Comparison of ENCODE assay signal across 36 mouse cellular contexts in the genomic region with DNA sequence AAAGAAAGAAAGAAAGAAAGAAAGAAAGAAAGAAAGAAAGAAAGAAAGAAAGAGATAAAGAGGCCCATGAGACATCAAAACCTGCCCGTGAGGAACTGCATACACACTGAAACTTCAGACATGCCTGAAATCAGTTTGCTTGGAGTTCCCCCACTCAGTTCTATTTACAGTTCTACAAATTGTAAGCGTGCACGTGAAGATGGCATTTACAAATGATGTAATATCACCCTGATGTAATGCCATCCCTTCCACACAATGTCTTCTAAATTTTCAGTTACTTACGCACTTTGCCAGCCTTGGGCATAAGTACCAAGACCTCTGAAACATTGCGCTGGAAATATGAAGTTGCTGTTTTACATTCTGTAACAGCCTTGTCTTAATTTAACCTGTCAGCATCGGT.
"Had no signal": no experiment of that assay in that cellular context is flagged by ENCODE, and none has a peak within 500 bp of the region (broad histone marks: within the 10 kb centered on the region; RNA-seq: fewer than 3 reads in every experiment).

No protein-coding gene starts in this region.

- H3K4me3 ChIP-seq: heart, embryonic 10.5 days; heart, embryonic 12.5 days; heart, embryonic 13.5 days; heart, embryonic 15.5 days; hindbrain, embryonic 10.5 days; hindbrain, embryonic 12.5 days; hindbrain, embryonic 13.5 days; hindbrain, embryonic 15.5 days; intestine, embryonic 15.5 days; kidney, embryonic 15.5 days; layer of hippocampus, adult 2 months; left cerebral cortex, adult 2 months had no signal

- H3K4me2 ChIP-seq: heart, embryonic 11.5 days; heart, embryonic 12.5 days; heart, embryonic 13.5 days; heart, embryonic 15.5 days; hindbrain, embryonic 12.5 days; hindbrain, embryonic 13.5 days; hindbrain, embryonic 14.5 days; hindbrain, embryonic 15.5 days; intestine, embryonic 15.5 days; kidney, embryonic 15.5 days had no signal

- H3K27ac ChIP-seq: heart, embryonic 10.5 days; heart, embryonic 13.5 days; heart, embryonic 15.5 days; hindbrain, embryonic 10.5 days; hindbrain, embryonic 12.5 days; hindbrain, embryonic 13.5 days; hindbrain, embryonic 14.5 days; hindbrain, embryonic 15.5 days; hindbrain, postnatal 0 days; intestine, embryonic 15.5 days; kidney, embryonic 15.5 days; kidney, postnatal 0 days; layer of hippocampus, adult 2 months; left cerebral cortex, adult 2 months had no signal

- H3K9ac ChIP-seq: heart, embryonic 12.5 days; heart, embryonic 13.5 days; heart, embryonic 15.5 days; hindbrain, embryonic 12.5 days; hindbrain, embryonic 13.5 days; hindbrain, embryonic 14.5 days; hindbrain, embryonic 15.5 days; intestine, embryonic 15.5 days; kidney, embryonic 15.5 days had no signal

- DNase-seq: heart, postnatal 10 days; heart, postnatal 14 days; heart, postnatal 36 days; heart, postnatal 4 days; kidney, adult 11 months; kidney, adult 18-20 months; kidney, adult 2 months; kidney, adult 8-10 months; kidney, adult 9 months; kidney, postnatal 10 days; kidney, postnatal 14 days; kidney, postnatal 25 days; kidney, postnatal 36 days; kidney, postnatal 4 days; layer of hippocampus, adult 9-11 months; layer of hippocampus, postnatal 36 days had no signal

- H3K36me3 ChIP-seq: heart, embryonic 10.5 days; heart, embryonic 12.5 days; heart, embryonic 13.5 days; heart, embryonic 15.5 days; hindbrain, embryonic 10.5 days; hindbrain, embryonic 12.5 days; hindbrain, embryonic 13.5 days; hindbrain, embryonic 15.5 days; intestine, embryonic 15.5 days; kidney, embryonic 15.5 days had no signal

- ATAC-seq: hindbrain, embryonic 16.5 days; hindbrain, postnatal 0 days; inflammation-experienced regulatory T-cells, adult 6 months; intestine, embryonic 15.5 days; intestine, embryonic 16.5 days; intestine, postnatal 0 days had no signal

- H3K4me1 ChIP-seq: heart, embryonic 10.5 days; heart, embryonic 12.5 days; heart, embryonic 13.5 days; heart, embryonic 15.5 days; hindbrain, embryonic 10.5 days; hindbrain, embryonic 12.5 days; hindbrain, embryonic 13.5 days; hindbrain, embryonic 15.5 days; intestine, embryonic 15.5 days; kidney, embryonic 15.5 days had no signal

- H3K9me3 ChIP-seq: heart, embryonic 10.5 days; heart, embryonic 12.5 days; heart, embryonic 13.5 days; heart, embryonic 15.5 days; hindbrain, embryonic 10.5 days; hindbrain, embryonic 12.5 days; hindbrain, embryonic 13.5 days; hindbrain, embryonic 15.5 days; intestine, embryonic 15.5 days; kidney, embryonic 15.5 days had no signal

- H3K27me3 ChIP-seq: heart, embryonic 15.5 days; hindbrain, embryonic 12.5 days; hindbrain, embryonic 13.5 days; hindbrain, embryonic 15.5 days; intestine, embryonic 15.5 days; kidney, embryonic 15.5 days had no signal
